Mouse (Mus musculus): Measurements from ENCODE around the gene Klhl25.
"Not testable (repeated sequence)": the region's sequence is repeated elsewhere in the genome, so short reads cannot be mapped to it uniquely, and the experiment has no call there.

- TF ChIP-seq POLR2A (IDR thresholded peaks at IDR 0.05; ENCODE audit: low read depth, low read length); CTCF (IDR thresholded peaks at IDR 0.05; ENCODE audit: extremely low read depth, insufficient read length, insufficient replicate concordance, low read depth, low read length): not testable (repeated sequence)
Measured at GRCm38 (mm10) chr7:75834932-75835631, 13.0 kb upstream of the Klhl25 start.
